Mouse (Mus musculus) lung, embryonic 15.5 days (tissue): ENCODE results near the gene Klhl26. TPM values are rescaled to one million over a fixed set of nuclear protein-coding genes. Genes with fewer than 3 reads are reported as not detected.

Experiments
- ATAC-seq: fragments of 200-750 bp; cut with Nextera tagmentation; 2 replicates; pipeline ENCODE4 v1.8.0; 2017; ENCODE audit warnings: moderate number of reproducible peaks, borderline replicate concordance; ENCODE audit not compliant: low FRiP score, low TSS enrichment; ENCODE audit errors: extremely low read depth
- H3K27ac ChIP-seq: fragments of 300-500 bp; sonication (generic); 2 replicates; pipeline ENCODE4 v1.5.1; 2015; ENCODE audit warnings: moderate library complexity, mild to moderate bottlenecking, inconsistent platforms
- H3K27me3 ChIP-seq: fragments of 300-500 bp; sonication (generic); 2 replicates; pipeline ENCODE4 v1.6.1; 2015; ENCODE audit warnings: inconsistent platforms
- H3K36me3 ChIP-seq: fragments of 300-500 bp; sonication (generic); 2 replicates; pipeline ENCODE4 v1.6.1; 2015; ENCODE audit warnings: inconsistent platforms
- H3K4me1 ChIP-seq: fragments of 300-500 bp; sonication (generic); 2 replicates; pipeline ENCODE4 v1.6.1; 2015; ENCODE audit warnings: inconsistent platforms
- H3K4me2 ChIP-seq: fragments of 300-500 bp; sonication (generic); 2 replicates; pipeline ENCODE4 v1.6.1; 2015; ENCODE audit warnings: inconsistent platforms, mild to moderate bottlenecking, moderate library complexity
- H3K4me3 ChIP-seq: fragments of 300-500 bp; sonication (generic); 2 replicates; pipeline ENCODE4 v1.5.1; 2015; ENCODE audit warnings: mild to moderate bottlenecking, inconsistent platforms
- H3K9ac ChIP-seq: fragments of 300-500 bp; sonication (generic); 2 replicates; pipeline ENCODE4 v1.6.1; 2015; ENCODE audit warnings: inconsistent platforms
- H3K9me3 ChIP-seq: fragments of 300-500 bp; sonication (generic); 2 replicates; pipeline ENCODE4 v1.6.1; 2016; ENCODE audit warnings: inconsistent platforms
- WGBS: fragments of 180-500 bp; shearing (Covaris S2); methylation state at CpG from one replicate; pipeline ENCODE4 v1.1.7; 2015; 5-methylcytosine and 5-hydroxymethylcytosine counted together
- polyA plus RNA-seq: library from polyadenylated mRNA; unstranded; fragments of >200 nt; fragmentation: Nextera tagmentation; extraction: Ambion mirVana; gene quantifications from 2 replicates; pipeline ENCODE4 v1.2.1, GENCODE M21; 2015

Gene Klhl26
- polyA plus RNA-seq, 1 experiment from 2014 or later = 27.1 TPM

GRCm38 (mm10) chr8:70415540-70416451, 61.0 kb downstream of the Klhl26 start:
- Histone ChIP-seq H3K27ac (no peak overlapping the region), H3K4me2 (no peak overlapping the region), H3K4me1 (peaks cover 41% of the 10 kb centered on the region), H3K4me3 (no peak overlapping the region), H3K36me3 (no peaks in the 10 kb centered on the region), H3K9me3 (no peaks in the 10 kb centered on the region), H3K27me3 (no peaks in the 10 kb centered on the region), H3K9ac (no peak overlapping the region)
- ATAC-seq = 0 out of 2 replicates have a peak, but pooled peaks have one; percentile 11
- 72% methylated on average over 8 of the region's 8 CpGs for whole genome bisulfite sequencing

DNA sequence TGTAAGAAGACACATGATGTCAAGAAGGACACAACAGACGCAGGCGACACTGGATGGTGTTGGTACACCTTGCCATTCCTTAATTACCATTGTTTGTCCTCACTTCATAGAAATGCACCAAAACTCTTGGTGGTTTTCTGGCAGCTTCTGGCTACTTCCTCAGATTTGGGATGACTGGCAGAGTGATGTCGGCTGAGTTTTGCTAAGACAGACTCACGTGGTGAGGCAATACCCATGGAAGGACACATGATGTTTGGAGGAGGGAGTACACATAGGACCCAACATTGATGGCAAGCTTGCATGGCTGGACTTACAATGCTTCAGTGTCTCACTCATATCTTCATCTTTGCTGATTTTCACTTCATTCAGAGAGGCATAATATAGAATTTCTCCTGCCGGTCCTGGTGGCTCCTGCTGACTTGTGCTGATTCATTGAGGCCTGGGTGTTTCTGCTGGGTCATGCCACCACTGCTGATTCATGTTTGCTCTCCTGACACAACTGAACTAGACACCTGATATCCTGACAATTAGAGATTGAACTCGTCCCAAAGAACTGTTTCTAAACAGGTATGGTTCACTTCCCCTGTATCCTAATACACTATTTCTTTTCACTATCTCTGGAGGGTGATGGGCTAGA, 62.3 kb downstream of the Klhl26 start:
- ATAC-seq = no peak
- H3K9me3 ChIP-seq = no peaks in the 10 kb centered on the region
- H3K4me3 ChIP-seq = no peak overlapping the region
- H3K36me3 ChIP-seq = no peaks in the 10 kb centered on the region
- no peak overlapping the region for H3K9ac ChIP-seq
- no peak overlapping the region for H3K4me2 ChIP-seq
- H3K27ac ChIP-seq = no peak overlapping the region
- 82% methylated on average over 6 of the region's 6 CpGs for WGBS
- no peaks in the 10 kb centered on the region for H3K27me3 ChIP-seq
- peaks cover 45% of the 10 kb centered on the region for H3K4me1 ChIP-seq

DNA sequence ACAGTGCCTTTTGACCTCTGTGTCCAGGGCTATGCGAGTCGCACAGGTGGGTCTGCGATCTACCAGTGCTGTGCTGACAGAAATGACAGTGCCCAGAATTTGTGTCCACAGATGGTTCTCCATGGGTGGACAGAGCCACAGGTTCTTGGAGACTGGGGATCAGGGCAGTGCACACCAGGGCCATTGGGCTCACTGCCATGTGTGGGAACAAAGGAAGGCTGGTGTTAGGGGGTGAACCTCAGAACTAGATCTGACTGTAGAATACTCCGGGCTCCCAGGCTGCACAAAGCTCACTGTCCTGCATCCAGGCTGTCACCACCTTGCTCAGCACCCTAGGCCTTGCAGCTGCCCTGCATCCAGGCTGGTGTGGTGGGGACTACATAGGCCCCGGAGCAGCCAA, 66.5 kb downstream of the Klhl26 start:
- H3K9me3 ChIP-seq = no peaks in the 10 kb centered on the region
- peaks cover 49% of the 10 kb centered on the region for H3K4me1 ChIP-seq
- H3K27me3 ChIP-seq = no peaks in the 10 kb centered on the region
- H3K27ac ChIP-seq = peak overlapping the region; percentile 33; the same call in 1 of the 2 replicates
- H3K4me3 ChIP-seq = no peak overlapping the region
- no peak for ATAC-seq
- no peak overlapping the region for H3K4me2 ChIP-seq
- no peaks in the 10 kb centered on the region for H3K36me3 ChIP-seq
- no peak overlapping the region for H3K9ac ChIP-seq
- WGBS = 90% methylated on average over 5 of the region's 5 CpGs

- H3K9ac ChIP-seq = no peak overlapping the region
- H3K27ac ChIP-seq = peak overlapping the region; percentile 84
- H3K27me3 ChIP-seq = no peaks in the 10 kb centered on the region
- H3K9me3 ChIP-seq = no peaks in the 10 kb centered on the region
- no peaks in the 10 kb centered on the region for H3K36me3 ChIP-seq
- no peak overlapping the region for H3K4me3 ChIP-seq
- 0 out of 2 replicates have a peak, but pooled peaks have one; percentile 30 for ATAC-seq
- no peak overlapping the region; the same call in 1 of the 2 replicates for H3K4me2 ChIP-seq
- WGBS = 26% methylated on average over 9 of the region's 9 CpGs
- H3K4me1 ChIP-seq = peaks cover 53% of the 10 kb centered on the region
Observed at GRCm38 (mm10) chr8:70409455-70409871, 67.3 kb downstream of the Klhl26 start.

DNA sequence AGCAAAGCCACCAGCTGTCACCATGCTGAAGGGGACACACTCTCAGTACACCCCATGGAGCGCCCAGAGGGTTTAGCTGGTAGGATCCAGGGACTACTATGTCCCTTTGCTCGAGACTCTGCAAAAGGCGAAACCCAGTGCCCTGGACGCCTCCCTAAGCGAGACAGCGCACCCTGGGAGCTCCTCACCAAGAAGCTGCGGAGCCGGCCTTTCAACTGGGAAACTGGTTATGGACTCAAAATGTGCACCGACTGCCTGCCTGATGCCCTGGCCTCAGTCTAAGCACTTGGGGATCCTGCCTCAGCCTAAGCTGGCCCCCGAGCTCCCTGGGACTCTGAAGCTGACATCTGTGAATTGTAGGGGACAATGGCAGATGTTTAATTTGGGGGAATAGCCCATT, 67.7 kb downstream of the Klhl26 start:
- no peaks in the 10 kb centered on the region for H3K36me3 ChIP-seq
- no peaks in the 10 kb centered on the region for H3K9me3 ChIP-seq
- H3K27me3 ChIP-seq = no peaks in the 10 kb centered on the region
- no peak overlapping the region for H3K9ac ChIP-seq
- H3K27ac ChIP-seq = peak overlapping the region; percentile 84
- ATAC-seq = no peak
- WGBS = 63% methylated on average over 10 of the region's 10 CpGs
- no peak overlapping the region for H3K4me3 ChIP-seq
- peaks cover 53% of the 10 kb centered on the region for H3K4me1 ChIP-seq
- H3K4me2 ChIP-seq = no peak overlapping the region

- Histone ChIP-seq H3K4me3 (no peak overlapping the region), H3K36me3 (no peaks in the 10 kb centered on the region), H3K27me3 (no peaks in the 10 kb centered on the region), H3K4me2 (no peak overlapping the region), H3K9ac (no peak overlapping the region), H3K27ac (peak overlapping the region; percentile 84), H3K9me3 (no peaks in the 10 kb centered on the region), H3K4me1 (peaks cover 53% of the 10 kb centered on the region)
- peak; percentile 52; the same call in 1 of the 2 replicates for ATAC-seq
- WGBS = 41% methylated on average over 6 of the region's 6 CpGs
Observed at GRCm38 (mm10) chr8:70408301-70408700, 68.5 kb downstream of the Klhl26 start.

- no peak overlapping the region for H3K4me2 ChIP-seq
- H3K27ac ChIP-seq = peak overlapping the region; percentile 84
- WGBS = 69% methylated on average over 11 of the region's 11 CpGs
- peaks cover 53% of the 10 kb centered on the region for H3K4me1 ChIP-seq
- peak; percentile 27 for ATAC-seq
- no peak overlapping the region for H3K9ac ChIP-seq
- no peaks in the 10 kb centered on the region for H3K36me3 ChIP-seq
- H3K9me3 ChIP-seq = no peaks in the 10 kb centered on the region
- no peak overlapping the region for H3K4me3 ChIP-seq
- no peaks in the 10 kb centered on the region for H3K27me3 ChIP-seq
Observed at GRCm38 (mm10) chr8:70406427-70407069, 70.2 kb downstream of the Klhl26 start.

DNA sequence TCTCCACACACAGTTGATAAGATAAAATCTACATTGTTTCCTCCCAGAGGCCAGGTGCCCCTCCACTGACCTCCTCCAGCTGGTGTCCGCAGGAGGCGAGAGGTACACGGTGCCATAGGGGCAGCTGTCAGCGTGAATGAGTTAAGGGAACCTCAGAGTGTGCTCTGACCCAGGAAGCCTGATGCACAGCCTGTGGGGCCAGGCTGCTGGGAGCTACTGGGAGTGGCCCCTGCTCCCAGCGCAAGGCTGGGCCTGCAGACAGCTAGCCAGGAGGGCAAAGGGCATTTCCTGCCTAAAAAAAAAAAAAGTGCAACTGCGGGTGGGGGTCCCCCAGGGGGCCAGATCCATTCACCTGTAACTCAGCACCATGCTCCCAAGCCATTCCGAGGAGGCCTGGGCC, 71.6 kb downstream of the Klhl26 start:
- WGBS = 30% methylated on average over 7 of the region's 7 CpGs
- Histone ChIP-seq H3K36me3 (no peaks in the 10 kb centered on the region), H3K9ac (no peak overlapping the region), H3K4me2 (no peak overlapping the region), H3K4me3 (no peak overlapping the region), H3K27me3 (no peaks in the 10 kb centered on the region), H3K9me3 (no peaks in the 10 kb centered on the region), H3K4me1 (peaks cover 49% of the 10 kb centered on the region), H3K27ac (no peak overlapping the region)
- ATAC-seq = no peak

- no peak for ATAC-seq
- no peaks in the 10 kb centered on the region for H3K27me3 ChIP-seq
- no peaks in the 10 kb centered on the region for H3K36me3 ChIP-seq
- H3K9me3 ChIP-seq = no peaks in the 10 kb centered on the region
- no peak overlapping the region for H3K27ac ChIP-seq
- H3K4me2 ChIP-seq = no peak overlapping the region
- WGBS = 93% methylated on average over 3 of the region's 3 CpGs
- H3K9ac ChIP-seq = no peak overlapping the region
- H3K4me3 ChIP-seq = no peak overlapping the region
- peaks cover 40% of the 10 kb centered on the region for H3K4me1 ChIP-seq
Observed at GRCm38 (mm10) chr8:70404212-70404611, 72.6 kb downstream of the Klhl26 start.
